7 mouse cellular contexts compared by ENCODE assay signal in genomic region chr5:149524242-149524858, GRCm38 (mm10). TPM values are rescaled to one million over a fixed set of nuclear protein-coding genes. Genes with fewer than 3 reads are reported as not detected.
DNase-seq lines count a peak whose midpoint lies in the region; ATAC-seq and TF ChIP-seq lines count a peak whose summit lies in the region.

No protein-coding gene starts in this region.

- ATAC-seq in intestine, embryonic 16.5 days: peak; percentile 73
- peak; percentile 75 for ATAC-seq in midbrain, embryonic 13.5 days

- H3K9ac ChIP-seq in intestine, embryonic 16.5 days (ENCODE audit: low read depth, low read length): no peak overlapping the region
- H3K9ac ChIP-seq in midbrain, embryonic 13.5 days (replicated peaks): peak overlapping the region; percentile 44; the same call in 1 of the 2 replicates

- peak; percentile 78; the same call in 1 of the 2 replicates for TF ChIP-seq CTCF in small intestine, adult 2 months (IDR thresholded peaks at IDR 0.05; ENCODE audit: extremely low read depth, insufficient read length, insufficient replicate concordance, low read depth, low read length)

- WGBS in intestine, embryonic 16.5 days: 21% methylated on average over 16 of the region's 16 CpGs
- 21% methylated on average over 16 of the region's 16 CpGs for WGBS in midbrain, embryonic 13.5 days
- WGBS in small intestine, adult 2 months: 26% methylated on average over 16 of the region's 16 CpGs

- intact Hi-C loops in left cerebral cortex, postnatal 25 days (cut with DNase I): loop anchor here (2.0 to 10.0 kb wide), 7 partner anchors 42 to 710 kb away; partner anchors contain the start of genes Hmgb1 and Uspl1

- no peak overlapping the region for H3K4me2 ChIP-seq in intestine, embryonic 16.5 days (ENCODE audit: low read depth, low read length)
- peak overlapping the region; percentile 26 for H3K4me2 ChIP-seq in midbrain, embryonic 13.5 days (replicated peaks)

- no peaks in the 10 kb centered on the region for H3K9me3 ChIP-seq in intestine, embryonic 16.5 days (ENCODE audit: control insufficient read depth, low read length)
- no peaks in the 10 kb centered on the region for H3K9me3 ChIP-seq in midbrain, embryonic 13.5 days

- no peaks in the 10 kb centered on the region for H3K27me3 ChIP-seq in intestine, embryonic 16.5 days (replicated peaks; ENCODE audit: control insufficient read depth, insufficient read depth, low read length)
- no peaks in the 10 kb centered on the region for H3K27me3 ChIP-seq in midbrain, embryonic 13.5 days
- no peaks in the 10 kb centered on the region for H3K27me3 ChIP-seq in small intestine, adult 2 months (ENCODE audit: control insufficient read depth, insufficient read depth, low read length)

- H3K36me3 ChIP-seq in intestine, embryonic 16.5 days (ENCODE audit: control insufficient read depth, insufficient read depth, low read length): no peaks in the 10 kb centered on the region
- H3K36me3 ChIP-seq in midbrain, embryonic 13.5 days: no peaks in the 10 kb centered on the region
- H3K36me3 ChIP-seq in small intestine, adult 2 months (ENCODE audit: control insufficient read depth, insufficient read depth, low read length): no peaks in the 10 kb centered on the region

- TF ChIP-seq POLR2A in small intestine, adult 2 months (IDR thresholded peaks at IDR 0.05; ENCODE audit: low read depth, low read length): no peak

- H3K4me1 ChIP-seq in intestine, embryonic 16.5 days (ENCODE audit: control insufficient read depth, insufficient read depth, low read length): peaks cover 8% of the 10 kb centered on the region
- H3K4me1 ChIP-seq in midbrain, embryonic 13.5 days (replicated peaks): peaks cover 58% of the 10 kb centered on the region
- no peaks in the 10 kb centered on the region for H3K4me1 ChIP-seq in small intestine, adult 2 months (ENCODE audit: control insufficient read depth, insufficient read depth, insufficient read length, low read length)

- DNase-seq in adrenal gland, postnatal 10 days: peak; percentile 84
- peak; percentile 82 for DNase-seq in embryo, embryonic 9.5 days (ENCODE audit: extremely low spot score)
- peak; percentile 34 for DNase-seq in gonadal fat pad, adult 2 months (ENCODE audit: low read depth)
- peak; percentile 92 to 97 for DNase-seq in left cerebral cortex, postnatal 25 days (ENCODE audit: low spot score in 2 of 2)

- no peak overlapping the region for H3K4me3 ChIP-seq in intestine, embryonic 16.5 days (ENCODE audit: low read length)
- no peak overlapping the region for H3K4me3 ChIP-seq in midbrain, embryonic 13.5 days (replicated peaks)
- no peak overlapping the region for H3K4me3 ChIP-seq in small intestine, adult 2 months (ENCODE audit: low read depth, low read length)

- peak overlapping the region; percentile 24; the same call in 1 of the 2 replicates for H3K27ac ChIP-seq in intestine, embryonic 16.5 days (ENCODE audit: low read length)
- peak overlapping the region; percentile 91 for H3K27ac ChIP-seq in midbrain, embryonic 13.5 days
- H3K27ac ChIP-seq in small intestine, adult 2 months (ENCODE audit: insufficient read depth, low read depth, low read length): no peak overlapping the region

RNA-seq across cellular contexts. Expression of gene Wdr95, which starts 4.1 kb away (rescaled TPM):
- total RNA-seq in adrenal gland, postnatal 10 days (2021): under 1 TPM in 1 of 2 experiments, not detected in 1; 0.09 TPM
- polyA plus RNA-seq in gonadal fat pad, adult 2 months (2012; rRNA removed): 1.9 and 2.3 TPM in 2 replicates
- not detected in 2 replicates for polyA plus RNA-seq in intestine, embryonic 16.5 days (2015; fragmentation: Nextera tagmentation; extraction: Ambion mirVana)
- under 1 TPM; 0.53 to 0.85 TPM for total RNA-seq in left cerebral cortex, postnatal 25 days (2021)
- polyA plus RNA-seq in midbrain, embryonic 13.5 days (2015; fragmentation: Nextera tagmentation; extraction: Ambion mirVana): 0.11 TPM in 1 of 2 replicates, not detected in the other
- not detected in 2 replicates for polyA plus RNA-seq in small intestine, adult 2 months (2012; rRNA removed)

Comparison
In these comparisons a context has a peak if more than half of its experiments do, and no peak if none do; other contexts are left out.
1. DNase-seq: peak in every context shown above with its lines; median percentile 94 in left cerebral cortex, postnatal 25 days; 84 in adrenal gland, postnatal 10 days; 82 in embryo, embryonic 9.5 days; 34 in gonadal fat pad, adult 2 months.